Mouse (Mus musculus): ENCODE data around the gene Ccdc122. TPM values are rescaled to one million over a fixed set of nuclear protein-coding genes. Genes with fewer than 3 reads are reported as not detected.
"Not testable (repeated sequence)": the region's sequence is repeated elsewhere in the genome, so short reads cannot be mapped to it uniquely, and the experiment has no call there.

Ccdc122 gene
- 11.7 TPM for polyA plus RNA-seq (2021)

- TF ChIP-seq CTCF (IDR thresholded peaks at IDR 0.05), result peak; percentile 98
- CTCF ChIA-PET, result interaction anchor here (1.0 kb wide), 1 partner anchor 891 kb away, joined by 3 read pairs; no protein-coding TSS in a partner anchor
- in situ Hi-C loops (cut with MboI; ENCODE audit: low pct_unique_long_range_greater_than_20kb), result no loop called here
- H3K27me3 ChIP-seq, result no peaks in the 10 kb centered on the region
- peak; percentile 83 for ATAC-seq
- DNase-seq (ENCODE audit: low read depth, low spot score), result no peak
- POLR2A ChIA-PET, result interaction anchor here (0.6 kb wide), 2 partner anchors 76 to 279 kb away, joined by 3 to 4 read pairs; no protein-coding TSS in a partner anchor
Measured at GRCm38 (mm10) chr14:77036226-77037046, at the start of gene Ccdc122, which contains the start of gene Lacc1. TSS of gene Ccdc122 (plus strand) at chr14:77036772. TSS of gene Lacc1 (minus strand) at chr14:77036904.

GRCm38 (mm10) chr14:76990351-76990750 is 46.2 kb upstream of the Ccdc122 start:
- in situ Hi-C loops (cut with MboI; ENCODE audit: low pct_unique_long_range_greater_than_20kb); ATAC-seq; DNase-seq (ENCODE audit: low read depth, low spot score); H3K27me3 ChIP-seq; POLR2A ChIA-PET: not testable (repeated sequence)
- CTCF ChIA-PET, result interaction anchor here (0.7 kb wide), 1 partner anchor 18 kb away, joined by 3 read pairs; no protein-coding TSS in a partner anchor

- CTCF ChIA-PET, result interaction anchor here (1.1 kb wide), 1 partner anchor 229 kb away, joined by 3 read pairs; no protein-coding TSS in a partner anchor
- DNase-seq (ENCODE audit: low read depth, low spot score) (no peak), ATAC-seq (no peak)
- in situ Hi-C loops (cut with MboI; ENCODE audit: low pct_unique_long_range_greater_than_20kb), result loop anchor here (5.0 to 25.0 kb wide), 5 partner anchors 117 to 1117 kb away; no protein-coding TSS in a partner anchor
- POLR2A ChIA-PET, result interaction anchor here (0.5 kb wide), 1 partner anchor 121 kb away, joined by 3 read pairs; no protein-coding TSS in a partner anchor
- H3K27me3 ChIP-seq, result no peaks in the 10 kb centered on the region
- no peak for TF ChIP-seq CTCF (IDR thresholded peaks at IDR 0.05)
Measured at GRCm38 (mm10) chr14:77004740-77005139, 31.8 kb upstream of the Ccdc122 start.

GRCm38 (mm10) chr14:77005566-77005965 is 31.0 kb upstream of the Ccdc122 start:
- in situ Hi-C loops (cut with MboI; ENCODE audit: low pct_unique_long_range_greater_than_20kb), result loop anchor here (5.0 to 25.0 kb wide), 5 partner anchors 118 to 1118 kb away; no protein-coding TSS in a partner anchor
- DNase-seq (ENCODE audit: low read depth, low spot score), result no peak
- POLR2A ChIA-PET, result interaction anchor here (1.7 kb wide), 1 partner anchor 450 kb away, joined by 4 read pairs; no protein-coding TSS in a partner anchor
- no peaks in the 10 kb centered on the region for H3K27me3 ChIP-seq
- no peak for TF ChIP-seq CTCF (IDR thresholded peaks at IDR 0.05)
- CTCF ChIA-PET, result interaction anchor here (1.1 to 1.5 kb wide), 3 partner anchors 9 to 230 kb away, joined by 3 to 8 read pairs (median 5); no protein-coding TSS in a partner anchor
- ATAC-seq, result no peak

GRCm38 (mm10) chr14:77008238-77008637 is 28.3 kb upstream of the Ccdc122 start:
- ATAC-seq, result no peak

GRCm38 (mm10) chr14:77011804-77012203 is 24.8 kb upstream of the Ccdc122 start:
- CTCF ChIA-PET, result interaction anchor here (0.9 to 2.0 kb wide), 8 partner anchors 12 to 533 kb away, joined by 3 to 6 read pairs (median 4); no protein-coding TSS in a partner anchor
- POLR2A ChIA-PET, result interaction anchor here (1.0 to 4.7 kb wide), 4 partner anchors 85 to 505 kb away, joined by 3 to 41 read pairs (median 3); no protein-coding TSS in a partner anchor
- TF ChIP-seq CTCF (IDR thresholded peaks at IDR 0.05), result peak; percentile 86
- H3K27me3 ChIP-seq, result no peaks in the 10 kb centered on the region
- in situ Hi-C loops (cut with MboI; ENCODE audit: low pct_unique_long_range_greater_than_20kb), result loop anchor here (10.0 to 25.0 kb wide), 2 partner anchors 857 to 1125 kb away; no protein-coding TSS in a partner anchor
- DNase-seq (ENCODE audit: low read depth, low spot score) (peak; percentile 42), ATAC-seq (no peak)

More at GRCm38 (mm10) chr14:77008238-77008637, 28.3 kb upstream of the Ccdc122 start:
- POLR2A ChIA-PET, result interaction anchor here (0.7 kb wide), 2 partner anchors 37 to 680 kb away, joined by 4 read pairs; no protein-coding TSS in a partner anchor
- H3K27me3 ChIP-seq, result no peaks in the 10 kb centered on the region
- in situ Hi-C loops (cut with MboI; ENCODE audit: low pct_unique_long_range_greater_than_20kb), result loop anchor here (5.0 to 25.0 kb wide), 5 partner anchors 121 to 1121 kb away; no protein-coding TSS in a partner anchor
- DNase-seq (ENCODE audit: low read depth, low spot score), result peak; percentile 82
- CTCF ChIA-PET, result interaction anchor here (0.6 to 2.7 kb wide), 20 partner anchors 18 to 504 kb away, joined by 3 to 9 read pairs (median 4); no protein-coding TSS in a partner anchor
- TF ChIP-seq CTCF (IDR thresholded peaks at IDR 0.05), result peak; percentile 79

GRCm38 (mm10) chr14:77016783-77017182 is 19.8 kb upstream of the Ccdc122 start:
- POLR2A ChIA-PET; DNase-seq (ENCODE audit: low read depth, low spot score); H3K27me3 ChIP-seq; ATAC-seq: not testable (repeated sequence)
- in situ Hi-C loops (cut with MboI; ENCODE audit: low pct_unique_long_range_greater_than_20kb), result loop anchor here (10.0 to 25.0 kb wide), 2 partner anchors 862 to 1129 kb away; no protein-coding TSS in a partner anchor
- CTCF ChIA-PET, result interaction anchor here (1.8 kb wide), 1 partner anchor 11 kb away, joined by 3 read pairs; no protein-coding TSS in a partner anchor

- ChIA-PET CTCF (interaction anchor here (1.8 kb wide), 1 partner anchor 10 kb away, joined by 3 read pairs; no protein-coding TSS in a partner anchor), POLR2A (no interaction called here)
- DNase-seq (ENCODE audit: low read depth, low spot score) (no peak), ATAC-seq (no peak)
- H3K27me3 ChIP-seq, result no peaks in the 10 kb centered on the region
- in situ Hi-C loops (cut with MboI; ENCODE audit: low pct_unique_long_range_greater_than_20kb), result loop anchor here (10.0 to 25.0 kb wide), 2 partner anchors 862 to 1130 kb away; no protein-coding TSS in a partner anchor
- TF ChIP-seq CTCF (IDR thresholded peaks at IDR 0.05), result no peak
Measured at GRCm38 (mm10) chr14:77017211-77017610, 19.4 kb upstream of the Ccdc122 start.

- in situ Hi-C loops (cut with MboI; ENCODE audit: low pct_unique_long_range_greater_than_20kb), result loop anchor here (25.0 kb wide), 1 partner anchor 1137 kb away; no protein-coding TSS in a partner anchor
- ATAC-seq (no peak), DNase-seq (ENCODE audit: low read depth, low spot score) (no peak)
- POLR2A ChIA-PET, result no interaction called here
- no peak for TF ChIP-seq CTCF (IDR thresholded peaks at IDR 0.05)
- CTCF ChIA-PET, result no interaction called here
- no peaks in the 10 kb centered on the region for H3K27me3 ChIP-seq
Measured at GRCm38 (mm10) chr14:77024499-77024898, 12.1 kb upstream of the Ccdc122 start.
